Mouse (Mus musculus) frontal cortex, postnatal 10 days (tissue): ENCODE results near the gene Il20ra.
A peak's percentile ranks its signal among the peaks of the same experiment; 100 is the strongest.
"Not testable (repeated sequence)": the region's sequence is repeated elsewhere in the genome, so short reads cannot be mapped to it uniquely, and the experiment has no call there.

Experiments
- DNase-seq, 2 experiments: peaks; one replicate each; pipeline ENCODE4 v3.0.0; 2022; ENCODE audit warnings: low spot score in 2 of 2, mixed read lengths in 1 of 2

Il20ra gene

DNA sequence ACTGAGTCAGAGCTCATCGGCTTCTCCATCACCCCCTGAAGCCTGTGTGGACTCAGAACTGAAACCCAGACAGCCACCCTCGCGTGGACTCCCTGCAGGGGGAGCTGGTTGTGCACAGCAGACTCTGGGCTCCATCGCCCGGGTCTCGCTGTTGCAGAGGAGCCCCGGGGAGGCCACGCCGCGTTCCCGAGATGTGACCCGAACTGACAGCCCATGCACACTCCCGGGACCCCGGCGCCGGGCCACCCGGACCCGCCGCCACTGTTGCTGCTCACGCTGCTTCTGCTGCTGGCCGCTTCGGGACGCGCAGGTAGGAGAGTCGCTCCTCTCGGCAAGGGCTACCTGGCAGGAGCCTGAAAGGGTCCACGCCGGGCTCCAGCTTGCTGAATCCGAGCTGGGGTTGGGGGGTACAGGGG is at the start of gene Il20ra:
Gene Il20ra, plus strand, starts transcription at position 150 of the 416 bp plus-strand sequence.
- DNase-seq, result peak in 1 of 2 experiments; percentile 46

DNA sequence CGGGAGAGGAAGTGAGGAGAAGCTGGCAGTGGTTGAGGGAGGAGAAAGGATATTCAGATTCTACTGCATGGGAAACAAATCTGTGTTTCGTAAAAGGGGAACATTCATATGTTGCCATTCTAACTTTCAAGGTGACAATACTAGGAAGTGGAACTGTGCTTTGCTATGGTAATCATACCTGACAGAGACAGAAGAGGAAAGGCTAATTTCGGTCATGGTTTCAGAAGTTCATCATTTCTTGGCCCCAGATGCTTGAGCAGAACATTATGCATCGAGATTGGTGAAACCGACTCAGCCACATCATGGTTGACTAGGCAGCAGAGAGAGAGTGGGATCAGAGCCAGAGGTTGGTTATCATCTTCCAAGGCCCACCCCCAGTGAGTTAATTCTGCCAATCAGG is 43.4 kb upstream of the Il20ra start:
- no peak for DNase-seq

DNA sequence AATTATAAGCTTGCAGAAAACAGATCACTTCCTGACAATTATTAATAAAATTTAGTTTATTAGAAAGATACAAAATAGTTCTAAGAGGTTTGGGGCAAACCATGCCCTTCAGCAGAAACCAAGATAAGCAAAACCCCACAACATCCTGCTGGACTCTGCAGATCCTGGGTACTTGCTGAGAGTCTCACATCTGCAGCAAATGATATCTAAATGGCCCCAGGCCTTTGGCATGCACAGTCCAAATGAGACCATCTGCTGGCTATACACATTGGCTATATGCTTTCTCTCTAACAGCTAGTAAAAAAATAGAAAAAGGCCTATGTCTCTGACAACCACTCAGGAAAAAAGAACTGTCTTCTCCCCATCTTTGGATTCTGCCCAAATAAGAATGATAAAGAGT is 40.4 kb upstream of the Il20ra start:
- DNase-seq, result no peak

DNA sequence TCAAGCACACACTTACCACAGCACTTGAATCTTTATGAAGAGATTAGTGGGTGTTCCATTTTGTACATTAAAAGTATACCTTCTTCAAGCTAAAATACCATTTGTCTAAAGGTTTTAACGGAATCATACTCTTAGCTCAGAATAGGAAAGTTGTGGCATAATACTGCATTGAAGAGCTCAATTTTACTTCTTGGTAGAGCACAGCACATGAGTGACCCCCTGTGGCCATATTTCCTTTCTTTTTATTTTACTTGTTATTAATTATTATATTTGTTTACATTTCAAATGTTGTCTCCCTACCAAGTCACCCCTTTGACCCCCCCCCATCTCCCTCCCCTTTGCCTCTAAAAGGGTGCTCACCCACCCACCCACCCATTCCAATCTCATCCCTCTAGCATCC is 39.2 kb upstream of the Il20ra start:
- no peak for DNase-seq

DNA sequence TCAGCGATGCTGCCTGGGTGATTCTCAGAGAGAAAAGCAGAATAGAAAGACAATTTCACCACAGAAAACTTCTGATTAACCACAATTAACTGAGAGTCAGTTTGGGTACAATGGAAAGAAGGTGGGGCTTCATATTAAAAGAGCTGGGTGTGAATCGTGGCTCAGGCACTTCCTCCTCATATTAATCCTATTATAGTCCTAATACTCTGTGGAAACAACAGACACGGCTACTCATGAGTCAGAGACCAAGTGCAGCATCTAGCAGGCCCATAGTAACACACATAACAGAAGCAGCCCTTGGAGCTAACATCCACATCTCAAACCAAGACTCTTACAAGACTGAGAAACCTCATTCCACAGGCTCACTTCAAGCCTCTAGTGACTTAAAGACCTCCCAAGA is 24.7 kb upstream of the Il20ra start:
- DNase-seq, result no peak

DNA sequence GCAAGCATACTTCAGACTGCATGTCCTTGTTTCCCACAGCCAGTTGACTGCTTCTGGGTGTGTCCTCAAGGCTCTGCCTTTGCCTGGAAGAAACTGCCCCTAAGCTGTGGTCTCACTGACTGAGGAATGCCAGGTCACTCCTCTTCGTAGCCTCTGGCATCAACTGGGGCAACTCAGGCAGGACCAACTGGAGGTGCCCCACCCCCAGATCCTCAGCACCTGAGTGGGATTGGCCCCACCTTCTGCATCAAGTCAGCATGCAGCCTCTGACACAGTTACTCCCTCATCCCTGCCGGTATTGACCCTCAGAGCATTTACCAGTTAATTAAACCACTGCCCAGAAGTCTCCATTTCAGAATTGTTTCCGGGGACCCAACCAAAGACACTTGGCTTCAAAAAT is 21.1 kb upstream of the Il20ra start:
- DNase-seq, result no peak

DNA sequence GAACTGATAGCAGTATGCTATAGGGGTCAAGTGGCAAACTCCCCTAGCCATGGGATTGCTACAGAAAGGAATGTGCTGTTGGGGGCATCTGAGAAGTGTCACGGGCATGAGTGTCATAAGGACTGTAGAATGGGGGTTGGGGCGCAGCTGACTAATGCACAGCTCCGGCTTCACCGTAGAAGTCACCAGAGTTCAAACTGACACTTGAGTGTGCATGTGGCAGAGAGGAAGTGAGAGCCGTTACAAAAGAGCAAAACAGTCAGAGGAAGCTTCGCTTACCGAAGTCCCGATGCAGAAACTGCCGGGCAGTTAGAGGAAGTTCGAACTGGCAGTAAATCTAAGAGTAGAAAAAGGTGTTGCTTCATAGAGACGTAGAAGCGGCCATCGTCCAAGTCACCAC is 20.6 kb upstream of the Il20ra start:
- peak in 1 of 2 experiments; percentile 12 for DNase-seq

DNA sequence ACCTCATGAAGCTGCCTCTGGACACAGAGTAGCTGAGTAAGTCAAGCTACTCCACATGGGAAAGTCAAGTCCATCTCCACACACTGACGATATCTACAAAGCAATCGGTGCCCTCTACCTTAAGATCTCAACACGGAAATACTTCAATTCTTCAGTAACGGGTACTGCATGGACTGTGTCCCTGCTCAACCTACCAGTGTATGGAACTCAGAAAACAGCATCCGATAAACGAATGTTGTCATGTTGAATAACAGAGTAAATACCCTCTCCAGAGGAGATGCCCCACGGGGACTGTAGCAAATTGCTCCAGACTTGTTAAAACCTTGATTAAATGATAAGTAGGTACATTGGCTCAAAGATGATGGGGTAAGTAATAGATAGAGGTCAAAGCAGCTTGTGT is 20.0 kb upstream of the Il20ra start:
- DNase-seq, result no peak

DNA sequence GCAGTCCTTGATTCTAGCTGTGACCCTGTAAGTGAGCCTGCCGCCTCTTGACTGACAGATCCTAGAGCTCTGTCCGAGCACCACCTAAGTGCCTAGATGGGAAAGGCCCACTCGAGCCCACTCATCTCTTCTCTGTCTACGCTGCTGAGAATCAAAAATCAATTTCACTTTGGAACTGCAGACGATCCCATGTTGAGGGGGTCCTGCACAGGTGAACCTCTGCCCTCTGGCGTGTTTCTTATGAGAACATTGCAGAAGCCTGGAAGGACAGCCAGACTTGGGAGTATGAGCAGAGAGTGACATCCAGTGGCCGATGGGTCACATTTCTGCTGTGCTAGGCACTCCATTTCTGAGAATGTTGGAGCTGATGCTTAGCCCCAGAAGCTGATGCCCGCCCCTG is 19.4 kb upstream of the Il20ra start:
- peak; percentile 15 to 34 for DNase-seq

DNA sequence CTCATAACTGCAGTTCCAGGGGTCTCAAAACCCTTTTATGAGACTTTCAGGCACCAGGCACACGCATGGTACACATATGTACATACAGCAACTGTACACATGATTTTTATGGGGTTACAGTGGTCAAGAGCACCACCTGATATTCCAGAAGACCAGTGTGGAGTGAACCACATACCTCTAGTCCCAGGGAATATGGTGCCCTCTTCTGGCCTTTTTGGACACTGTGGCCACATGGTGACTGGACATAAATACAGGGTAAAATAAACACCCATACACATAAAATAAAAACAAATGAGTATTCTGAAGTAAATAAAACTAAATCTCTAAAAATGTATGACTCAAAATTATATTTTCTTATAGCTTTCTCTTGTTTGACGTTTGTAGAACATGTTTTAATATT is 18.7 kb upstream of the Il20ra start:
- DNase-seq, result no peak

DNA sequence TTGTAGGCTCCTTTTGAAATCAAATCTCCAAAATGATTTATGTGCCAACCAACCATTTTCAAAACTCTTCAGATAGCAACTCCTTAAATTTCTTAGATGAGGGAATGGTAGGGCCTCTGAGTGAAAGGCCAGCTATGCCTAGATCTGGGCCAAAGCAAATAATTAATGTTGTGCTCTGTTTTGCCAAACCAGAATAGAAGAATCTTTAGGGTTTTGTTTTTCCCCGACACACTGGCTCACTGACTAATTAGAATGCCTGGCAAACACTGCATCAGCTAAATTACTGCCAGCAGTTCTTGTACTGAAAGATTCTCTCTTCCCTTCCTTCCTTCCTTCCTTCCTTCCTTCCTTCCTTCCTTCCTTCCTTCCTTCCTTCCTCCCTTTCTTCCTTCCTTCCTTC is 13.0 kb upstream of the Il20ra start:
- DNase-seq, result no peak

DNA sequence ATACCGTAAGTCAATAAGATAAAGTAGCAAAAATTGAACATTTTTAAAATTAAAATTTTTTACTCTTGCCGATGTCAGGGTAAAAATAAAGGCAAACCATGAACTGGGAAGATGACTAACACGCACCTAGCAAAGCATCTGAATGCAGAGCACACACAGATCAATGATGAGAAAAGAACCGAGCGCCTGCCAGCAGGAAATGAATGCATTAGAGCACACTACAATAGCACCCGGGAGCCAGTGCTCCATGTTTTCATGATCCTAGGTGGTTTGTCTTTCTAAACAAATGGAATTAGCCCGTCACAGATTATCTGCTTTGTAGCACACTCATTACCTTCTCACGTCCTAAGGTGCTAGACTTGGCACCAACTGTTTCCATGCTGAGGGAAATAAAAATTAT is 7.9 kb upstream of the Il20ra start:
- DNase-seq, result no peak

DNA sequence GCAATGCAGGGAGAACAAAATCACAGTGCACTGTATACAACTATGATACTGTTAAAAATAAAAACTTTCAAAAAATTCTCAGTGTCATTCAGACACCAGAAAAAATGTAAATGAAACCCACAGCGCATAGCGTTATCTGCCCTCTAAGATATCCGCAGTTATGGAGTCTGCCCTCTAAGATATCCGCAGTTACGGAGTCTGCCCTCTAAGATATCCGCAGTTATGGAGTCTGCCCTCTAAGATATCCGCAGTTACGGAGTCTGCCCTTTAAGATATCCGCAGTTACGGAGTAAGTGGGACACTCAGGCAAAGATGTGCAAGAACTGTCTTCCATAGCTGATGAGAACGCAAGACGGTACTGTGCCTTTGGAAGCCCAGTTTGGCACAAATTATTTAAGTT is 4.6 kb upstream of the Il20ra start:
- no peak for DNase-seq

DNA sequence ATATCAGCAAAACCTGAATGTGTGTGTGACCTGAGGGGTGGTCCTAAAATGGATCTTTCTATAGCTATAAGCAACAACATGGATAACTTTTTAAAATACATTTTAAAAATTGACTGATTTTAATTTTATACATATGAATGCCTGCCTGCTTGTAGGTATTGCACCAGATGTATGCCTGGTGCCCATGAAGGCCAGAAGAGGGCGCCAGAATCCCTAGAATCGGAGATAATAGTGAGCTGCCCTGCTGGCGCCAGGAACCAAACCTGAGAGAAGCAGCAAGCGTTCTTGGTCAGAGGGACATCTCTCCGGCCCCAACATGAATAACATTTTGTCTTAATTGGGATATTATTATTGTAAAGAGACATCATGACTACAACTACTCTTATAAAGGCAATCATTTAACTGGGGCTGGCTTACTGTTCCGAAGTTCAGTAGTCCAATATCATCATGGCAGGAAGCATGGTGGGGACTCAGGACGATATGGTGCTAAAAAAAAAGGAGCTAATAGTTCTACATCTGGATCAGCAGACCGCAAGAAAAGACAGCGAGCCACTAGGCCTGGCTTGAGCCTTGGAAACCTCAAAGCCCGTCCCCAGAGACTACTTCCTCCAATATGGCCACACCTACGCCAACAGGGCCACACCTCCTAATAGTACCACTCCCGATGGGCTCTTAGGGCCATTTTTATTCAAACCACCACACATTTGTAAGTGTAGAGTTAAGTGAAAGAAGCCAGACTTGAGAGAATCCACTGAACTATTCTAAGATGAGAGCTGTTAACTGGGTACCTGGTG is 3.9 kb upstream of the Il20ra start:
- DNase-seq, result no peak

DNA sequence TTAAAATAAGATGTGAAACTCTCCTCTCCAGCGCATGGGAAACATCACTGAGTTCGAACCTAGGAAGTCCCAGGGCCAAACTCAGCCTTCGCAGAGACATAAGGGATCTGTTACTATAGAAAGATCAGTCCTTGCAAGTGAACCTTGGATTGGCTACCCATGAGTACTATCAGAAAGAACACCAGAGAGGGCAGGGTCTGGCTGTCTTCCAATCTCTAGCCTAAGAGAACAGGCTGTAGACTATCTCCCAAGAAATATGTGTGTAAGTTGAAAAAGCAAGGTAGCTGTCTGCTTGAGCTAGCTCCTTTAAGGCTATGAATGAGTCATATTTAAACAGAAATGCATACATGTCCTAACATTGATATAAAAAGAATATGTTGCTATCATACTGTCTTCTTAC is 1.4 kb upstream of the Il20ra start:
- no peak for DNase-seq

DNA sequence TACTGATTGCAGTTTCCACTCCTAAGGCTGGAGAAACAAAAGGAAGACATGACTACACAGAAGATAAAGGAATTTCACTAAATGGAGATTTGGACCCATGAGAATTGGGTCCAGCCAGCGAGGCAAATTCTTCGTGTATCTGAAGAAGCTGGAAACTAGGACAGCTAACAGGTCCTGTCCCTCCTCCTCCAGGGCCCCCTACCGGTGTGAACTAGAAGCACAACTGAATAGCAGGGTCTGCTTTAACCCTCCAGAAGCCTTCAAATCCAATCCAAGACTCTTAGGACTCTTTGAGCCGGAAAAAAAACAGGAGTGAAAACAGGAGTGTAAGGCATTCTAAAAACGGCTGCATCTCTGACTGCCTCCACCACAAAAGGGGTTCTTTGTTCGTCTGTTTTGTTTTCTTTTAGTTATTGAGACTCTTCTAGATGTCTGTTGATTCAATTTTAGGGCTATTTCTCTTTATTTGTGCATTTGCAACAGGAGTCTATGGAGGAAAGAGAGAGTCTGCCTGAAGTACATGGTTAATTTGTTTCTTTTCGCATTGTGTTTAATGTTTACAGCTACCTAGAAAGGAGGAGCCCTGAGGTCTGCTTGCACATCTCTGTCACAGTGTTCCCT is 709 bp upstream of the Il20ra start:
- DNase-seq, result no peak

DNA sequence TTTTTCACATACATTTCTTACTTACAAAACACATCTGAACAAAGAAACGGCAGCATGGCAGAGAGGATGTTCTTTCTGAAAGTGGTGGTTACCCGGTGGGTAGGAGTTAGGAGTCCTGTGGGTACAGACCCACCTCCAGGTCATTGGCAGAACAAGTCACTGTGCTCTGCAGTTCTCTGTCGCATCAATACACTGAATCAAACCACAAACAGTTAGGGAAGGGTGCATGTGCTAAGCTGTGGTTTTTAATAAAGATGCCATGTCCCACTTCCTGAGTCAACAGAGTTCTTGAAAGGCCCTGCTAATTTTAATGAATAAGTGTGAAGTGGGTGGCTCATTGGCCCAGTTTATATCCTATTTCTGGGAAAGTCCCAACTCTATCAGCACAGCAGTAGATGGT is 6.3 kb downstream of the Il20ra start:
- DNase-seq, result no peak

DNA sequence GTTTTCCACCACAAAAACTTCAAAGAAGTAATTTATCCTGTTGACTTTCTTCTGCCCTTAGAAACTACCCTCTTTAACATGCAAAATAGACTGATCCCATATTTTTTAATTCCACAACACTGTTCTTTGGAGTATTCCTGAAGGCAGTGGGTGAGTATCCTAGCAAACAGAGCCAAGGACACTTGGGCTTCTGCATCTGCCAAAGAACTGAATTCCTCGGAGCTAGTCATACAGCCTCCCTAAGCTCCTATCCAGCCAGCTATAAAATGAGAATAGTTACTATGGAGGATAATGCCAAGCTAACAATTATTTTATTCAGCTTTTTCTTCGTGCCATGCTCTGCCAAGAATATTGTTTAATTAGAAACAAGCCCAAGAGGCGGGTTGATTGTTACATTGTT is 9.9 kb downstream of the Il20ra start:
- DNase-seq, result no peak

DNA sequence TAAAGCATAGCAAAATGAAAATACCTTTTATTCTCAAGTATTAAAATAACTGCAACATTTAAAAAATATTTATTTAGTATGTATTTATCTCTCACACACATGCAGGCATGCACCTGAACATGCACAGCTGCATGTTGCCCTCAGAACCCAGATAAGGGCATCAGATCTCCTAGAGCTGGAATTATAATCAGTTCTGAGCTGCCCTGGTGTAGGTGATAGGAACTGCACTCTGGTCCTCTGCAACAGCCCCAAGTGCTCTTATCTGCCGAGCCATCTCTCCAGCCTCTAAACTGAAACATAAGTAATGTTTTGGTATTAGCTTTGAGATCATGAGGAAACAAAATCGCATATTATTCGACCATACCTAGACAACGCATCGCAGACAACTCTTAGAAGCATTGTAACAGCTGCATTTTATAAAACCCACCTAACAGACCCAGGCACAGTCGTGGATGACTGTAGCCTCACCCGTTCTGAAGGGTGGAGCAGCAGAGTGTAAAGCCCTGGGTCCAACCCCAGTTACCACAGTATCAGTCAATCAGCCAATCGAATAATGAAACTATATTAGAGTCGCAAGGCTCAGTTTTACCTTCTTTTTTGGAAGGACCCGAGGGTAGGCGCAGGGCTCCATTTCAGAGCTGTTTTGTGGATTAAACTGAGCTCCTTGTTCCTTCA is 11.9 kb downstream of the Il20ra start:
- no peak for DNase-seq

DNA sequence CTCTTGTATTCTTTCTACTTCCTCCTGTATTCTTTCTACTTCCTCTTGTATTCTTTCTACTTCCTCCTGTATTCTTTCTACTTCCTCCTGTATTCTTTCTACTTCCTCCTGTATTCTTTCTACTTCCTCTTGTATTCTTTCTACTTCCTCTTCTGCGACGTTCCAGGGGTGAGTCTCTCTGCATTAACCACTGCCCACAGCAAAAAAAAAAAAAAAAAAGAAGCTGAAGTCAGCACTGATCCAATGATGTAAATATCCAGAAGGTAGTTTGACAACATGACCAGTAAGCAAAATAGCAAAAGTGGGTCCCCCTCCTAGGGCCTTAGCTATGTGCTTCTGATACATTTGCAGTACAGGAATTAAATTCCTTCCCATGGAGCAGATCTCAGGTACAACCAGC is 26.1 kb downstream of the Il20ra start:
- not testable (repeated sequence) for DNase-seq

DNA sequence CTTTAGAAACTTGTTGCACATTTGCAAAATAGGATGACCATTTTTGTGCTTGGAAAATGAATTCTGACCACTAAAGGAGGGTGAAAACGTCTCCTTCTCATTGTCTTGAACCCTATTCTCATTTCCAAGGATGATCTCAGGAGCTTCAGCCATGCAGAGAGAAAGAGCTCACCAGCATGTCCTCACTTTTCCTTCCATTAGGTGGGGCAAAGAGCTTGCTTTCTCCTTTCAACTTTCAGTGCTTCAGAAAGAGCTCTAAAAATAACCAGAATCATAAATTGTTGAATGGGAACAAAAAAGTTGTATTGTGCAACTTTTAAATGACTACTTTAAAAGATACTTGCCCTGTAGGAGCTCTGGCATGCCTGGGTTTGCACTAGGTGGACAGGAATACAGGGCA is 33.3 kb downstream of the Il20ra start:
- no peak for DNase-seq

DNA sequence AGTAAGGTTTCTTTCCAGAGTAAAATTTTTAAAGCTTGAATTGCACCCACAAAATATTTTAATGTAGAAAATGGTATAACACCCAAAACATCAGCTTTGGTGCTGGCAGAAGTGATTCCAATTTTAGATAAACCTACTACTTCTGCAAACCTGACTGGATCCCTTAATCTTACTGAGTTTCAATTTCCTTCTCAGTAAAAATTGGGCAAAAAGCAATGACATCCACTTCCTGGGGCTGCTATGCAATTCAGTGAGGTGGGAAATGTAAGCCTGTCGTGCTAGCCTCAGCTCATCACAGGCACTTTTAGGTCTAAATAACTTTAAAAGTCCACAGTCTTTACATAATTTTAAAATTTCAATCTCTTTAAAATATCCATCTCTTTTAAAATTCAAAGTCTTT is 33.8 kb downstream of the Il20ra start:
- no peak for DNase-seq

DNA sequence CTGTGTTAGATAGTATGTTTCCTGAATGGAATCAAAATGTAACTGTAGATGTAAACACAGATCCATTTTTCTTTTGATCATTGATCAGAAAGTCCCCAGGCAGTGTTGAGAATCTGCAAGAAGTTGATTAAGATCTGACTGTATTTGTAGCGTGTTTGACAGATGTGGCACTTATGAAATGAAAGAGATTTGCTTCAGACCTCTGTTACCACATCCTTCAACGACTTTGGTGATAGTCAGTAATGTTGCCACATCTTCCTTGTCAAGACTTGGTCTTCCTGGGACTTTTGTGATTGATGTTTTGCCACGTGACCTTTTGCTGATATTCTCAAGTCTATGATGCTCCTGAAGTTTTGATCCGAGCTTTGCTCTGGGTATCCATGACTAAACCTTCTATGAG is 35.3 kb downstream of the Il20ra start:
- no peak for DNase-seq
